Mouse (Mus musculus): ENCODE results near the gene Mxra7. TPM values are rescaled to one million over a fixed set of nuclear protein-coding genes. Genes with fewer than 3 reads are reported as not detected.

The Mxra7 gene
- total RNA-seq, 1 experiment from 2014 or later, result 0.46 TPM

GRCm38 (mm10) chr11:116802709-116803108 is 25.1 kb downstream of the Mxra7 start:
- no peak for ATAC-seq (replicated peaks; ENCODE audit: low read depth, poor library complexity, severe bottlenecking)

GRCm38 (mm10) chr11:116801106-116801505 is 26.7 kb downstream of the Mxra7 start:
- no peak for ATAC-seq (replicated peaks; ENCODE audit: low read depth, poor library complexity, severe bottlenecking)

DNA sequence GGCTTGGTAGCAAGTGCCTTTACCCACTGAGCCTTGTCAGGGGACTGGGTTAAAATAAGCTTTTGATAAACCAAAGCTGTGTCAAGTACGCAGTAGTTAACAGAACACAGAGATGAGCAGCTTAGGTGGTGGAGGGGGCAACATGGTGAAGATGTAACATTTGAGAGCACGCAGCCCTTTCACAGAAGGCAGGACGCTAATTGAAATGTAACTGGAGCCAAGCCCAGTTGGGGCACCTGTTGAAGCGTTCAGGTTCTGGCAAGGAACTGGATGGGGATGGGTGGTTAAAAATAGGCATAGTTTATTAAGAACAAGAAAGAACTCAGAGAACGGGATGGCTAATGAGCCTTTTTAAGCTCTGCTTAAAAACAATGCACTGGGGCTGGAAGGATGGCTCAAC is 28.5 kb downstream of the Mxra7 start:
- no peak for ATAC-seq (replicated peaks; ENCODE audit: low read depth, poor library complexity, severe bottlenecking)

- ATAC-seq (replicated peaks; ENCODE audit: low read depth, poor library complexity, severe bottlenecking), result no peak
Observed at GRCm38 (mm10) chr11:116784221-116784620, 43.6 kb downstream of the Mxra7 start.

GRCm38 (mm10) chr11:116782737-116783145 is 45.1 kb downstream of the Mxra7 start:
- ATAC-seq (replicated peaks; ENCODE audit: low read depth, poor library complexity, severe bottlenecking), result peak; percentile 99

GRCm38 (mm10) chr11:116775407-116775806 is 52.4 kb downstream of the Mxra7 start, which contains the start of gene St6galnac1:
Gene St6galnac1 (minus strand): TSS chr11:116775507.
- ATAC-seq (replicated peaks; ENCODE audit: low read depth, poor library complexity, severe bottlenecking), result no peak

DNA sequence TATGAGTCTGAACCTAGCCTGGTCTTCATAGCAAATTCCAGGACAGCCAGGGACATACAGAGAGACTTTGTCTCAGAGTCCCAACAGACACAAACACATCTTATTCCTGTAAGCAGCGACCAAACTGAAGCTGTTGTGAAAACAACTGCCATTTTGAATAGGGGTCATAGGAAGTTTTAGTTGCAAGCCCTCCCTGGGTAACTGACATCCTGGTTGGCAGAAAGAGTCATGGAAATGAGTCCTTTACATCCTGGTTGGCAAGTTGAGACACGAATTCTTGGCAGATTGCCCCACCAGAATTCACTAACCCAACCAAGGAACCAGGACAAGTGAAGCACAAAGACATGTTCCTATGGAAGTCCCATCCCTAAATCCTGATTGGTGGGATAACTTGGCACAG is 54.6 kb downstream of the Mxra7 start:
- ATAC-seq (replicated peaks; ENCODE audit: low read depth, poor library complexity, severe bottlenecking), result no peak

- no peak for ATAC-seq (replicated peaks; ENCODE audit: low read depth, poor library complexity, severe bottlenecking)
Observed at GRCm38 (mm10) chr11:116769873-116770272, 58.0 kb downstream of the Mxra7 start.

GRCm38 (mm10) chr11:116764946-116765345 is 62.9 kb downstream of the Mxra7 start:
- ATAC-seq (replicated peaks; ENCODE audit: low read depth, poor library complexity, severe bottlenecking), result no peak

DNA sequence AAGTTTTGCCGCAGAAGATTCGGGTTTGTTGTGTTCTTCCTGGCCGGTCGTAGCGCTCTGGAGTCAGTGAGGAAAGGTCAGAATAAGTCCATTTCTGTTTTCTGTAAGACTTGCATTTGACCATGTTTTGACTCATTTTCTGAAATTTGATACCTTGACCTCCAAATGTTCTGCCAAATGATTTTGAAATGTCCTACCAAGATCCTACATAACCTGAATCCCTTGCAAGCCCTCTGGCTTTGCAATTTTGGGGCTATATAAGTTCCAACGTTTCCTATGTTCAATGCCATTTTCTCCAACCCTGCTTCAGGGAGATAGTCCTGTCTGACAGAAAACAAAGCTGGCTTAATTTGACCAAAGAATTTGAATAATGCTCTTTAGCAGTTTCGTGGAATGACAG is 63.5 kb downstream of the Mxra7 start:
- ATAC-seq (replicated peaks; ENCODE audit: low read depth, poor library complexity, severe bottlenecking), result no peak

GRCm38 (mm10) chr11:116755191-116755590 is 72.7 kb downstream of the Mxra7 start:
- ATAC-seq (replicated peaks; ENCODE audit: low read depth, poor library complexity, severe bottlenecking), result no peak

- ATAC-seq (replicated peaks; ENCODE audit: low read depth, poor library complexity, severe bottlenecking), result no peak
Observed at GRCm38 (mm10) chr11:116753674-116754470, 74.0 kb downstream of the Mxra7 start.

Other genes with a start within 250 kb of the Mxra7 start
- 7.6 and 8.5 TPM in 2 replicates for gene Ube2o, start 246.6 kb downstream of the Mxra7 start, total RNA-seq (2017)
- gene Aanat, start 241.6 kb downstream of the Mxra7 start, total RNA-seq (2017), result not detected in 2 replicates
- 2.1 and 2.4 TPM in 2 replicates for gene Rhbdf2, start 201.0 kb downstream of the Mxra7 start, total RNA-seq (2017)
- not detected in 2 replicates for gene Prcd, start 174.5 kb downstream of the Mxra7 start, total RNA-seq (2017)
- not detected in 2 replicates for gene Cygb, start 173.7 kb downstream of the Mxra7 start, total RNA-seq (2017)
- not detected in 2 replicates for gene St6galnac1, start 52.5 kb downstream of the Mxra7 start, total RNA-seq (2017)
- 50.4 and 52.0 TPM in 2 replicates for gene Mettl23, start 15.2 kb upstream of the Mxra7 start, total RNA-seq (2017)
- gene Jmjd6, start 15.4 kb upstream of the Mxra7 start, total RNA-seq (2017), result 39.2 and 56.0 TPM in 2 replicates
- gene Mfsd11, start 24.4 kb upstream of the Mxra7 start, total RNA-seq (2017), result 4.5 and 5.4 TPM in 2 replicates
- gene Srsf2, start 25.0 kb upstream of the Mxra7 start, total RNA-seq (2017), result 451 and 629 TPM in 2 replicates
- not detected in 2 replicates for gene Mgat5b, start 90.8 kb upstream of the Mxra7 start, total RNA-seq (2017)

Data from common myeloid progenitor, adult 5-6 weeks (primary cell).